Mouse (Mus musculus) right cerebral cortex, postnatal 14 days (tissue): ENCODE data around the gene Dnajc24.
A peak's percentile ranks its signal among the peaks of the same experiment; 100 is the strongest.

Experiments used
- DNase-seq: peaks from one replicate; pipeline ENCODE4 v3.0.0; 2022

Gene Dnajc24

DNA sequence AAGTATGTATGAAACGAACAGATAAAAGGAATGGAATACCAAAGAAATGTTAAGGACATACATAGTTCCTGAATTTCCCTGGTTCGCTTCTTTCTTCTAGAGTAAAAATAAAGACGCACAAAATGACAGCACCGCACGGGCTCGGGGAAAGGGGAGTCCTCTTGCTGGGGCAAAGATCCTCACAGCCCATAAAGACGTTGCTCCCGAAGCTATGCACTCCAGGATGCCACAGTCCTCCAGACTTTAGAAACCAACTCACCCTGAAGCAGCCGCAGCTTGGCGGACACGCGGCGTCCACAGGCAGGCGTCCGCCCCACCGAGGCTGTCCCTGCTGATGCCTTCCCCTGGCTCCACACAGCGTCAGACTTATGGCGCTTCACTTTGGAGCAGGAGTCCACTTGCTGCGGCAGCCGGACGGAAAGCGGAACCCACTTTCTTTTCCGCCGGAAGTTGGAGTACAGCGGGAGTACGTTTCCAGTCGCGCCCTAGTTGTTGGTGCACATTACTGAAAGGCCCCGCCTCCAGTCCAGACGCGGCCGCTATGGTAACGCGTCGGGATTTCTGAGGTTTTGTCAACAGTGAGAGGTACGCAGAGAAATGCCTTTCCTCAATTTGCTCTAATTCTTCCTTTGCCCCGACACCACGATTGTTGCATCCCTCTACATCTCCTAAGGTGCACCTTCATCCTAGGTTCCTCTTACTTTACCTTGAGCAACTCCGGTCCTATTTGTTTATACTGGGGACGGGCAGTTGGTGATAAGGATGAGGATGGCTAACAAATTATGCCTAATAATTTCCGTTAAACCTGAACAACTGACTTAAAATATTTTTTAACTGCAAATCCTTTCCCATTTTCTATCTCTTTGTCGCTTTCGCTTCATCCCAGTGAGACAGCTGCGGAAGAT is at the start of gene Dnajc24:
Gene Dnajc24, minus strand, starts transcription at position 715 of the 905 bp plus-strand sequence.
- peak; percentile 92 for DNase-seq

DNA sequence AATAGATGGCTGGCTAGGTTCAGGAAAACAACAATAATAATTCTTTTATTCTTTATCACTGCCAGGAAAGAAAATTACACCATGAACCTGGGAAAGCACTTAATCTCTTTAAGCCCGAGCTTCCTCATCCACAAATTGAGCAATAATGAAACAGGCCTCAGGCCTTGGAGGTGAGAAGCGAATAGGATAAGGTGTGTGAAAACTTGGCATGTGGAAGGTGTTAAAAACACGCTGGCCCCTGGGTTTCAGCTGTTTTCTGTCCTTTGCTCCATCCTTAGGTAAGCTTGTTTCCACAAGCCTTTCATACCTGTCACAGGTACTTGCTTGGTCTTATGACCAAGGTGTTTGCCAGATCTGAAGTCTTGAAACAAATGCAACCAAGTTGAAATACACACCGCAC is 43.3 kb upstream of the Dnajc24 start:
- no peak for DNase-seq

DNA sequence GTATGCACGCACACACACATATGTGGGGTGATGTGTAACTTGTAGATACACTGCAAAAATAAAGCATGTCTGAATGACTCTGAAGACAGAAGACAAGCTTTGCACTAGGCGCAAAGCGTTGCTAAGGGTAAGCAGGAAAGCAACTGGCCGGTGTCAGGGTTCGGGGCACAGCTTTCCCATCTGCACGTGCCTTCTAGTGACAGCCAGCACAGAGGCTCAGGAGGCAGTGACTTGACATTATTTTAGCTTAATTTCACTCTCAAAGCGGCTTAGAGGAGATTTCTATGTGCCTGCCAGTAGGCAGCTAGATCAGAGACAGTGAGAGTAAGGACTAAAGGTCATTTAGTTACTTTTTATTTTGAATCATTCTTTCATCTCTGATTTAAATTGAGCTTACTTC is 39.1 kb upstream of the Dnajc24 start:
- no peak for DNase-seq

DNA sequence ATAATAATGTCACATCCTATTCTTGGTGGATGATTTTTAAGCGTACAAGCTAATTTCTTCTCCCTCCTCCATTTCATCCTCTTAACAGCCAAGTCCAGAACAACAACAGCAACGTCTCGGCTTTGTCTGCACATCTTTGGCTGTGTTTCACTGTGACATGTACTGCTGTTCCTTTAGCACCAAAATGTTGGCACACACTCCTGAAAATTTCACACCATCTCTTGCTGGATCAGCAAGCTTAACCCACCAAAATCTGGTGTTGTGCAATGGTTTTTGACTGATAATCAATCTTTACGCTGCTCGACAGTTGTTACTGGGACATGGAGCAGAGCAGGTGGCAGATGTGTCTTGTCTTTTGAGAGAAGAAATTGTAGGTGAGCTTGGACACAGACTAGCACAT is 38.6 kb upstream of the Dnajc24 start:
- DNase-seq = no peak

DNA sequence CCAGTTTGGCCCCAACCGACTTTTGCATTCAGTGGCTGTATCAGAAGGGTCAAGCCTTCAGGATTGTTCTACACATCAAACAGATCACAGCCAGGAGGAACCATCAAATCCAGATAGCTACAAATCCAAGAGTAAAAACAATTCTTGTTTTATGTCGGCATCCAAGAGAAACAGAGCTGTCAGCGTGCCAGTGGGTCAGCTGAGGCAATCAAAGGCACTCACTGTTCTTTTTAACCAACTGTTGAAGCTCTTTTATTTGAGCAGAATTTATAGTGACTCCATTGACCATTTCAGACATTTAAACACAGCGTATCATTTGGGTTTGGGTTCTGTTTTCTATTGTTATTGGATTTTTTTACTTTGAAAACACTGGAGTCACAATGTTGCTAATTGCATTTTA is 34.9 kb upstream of the Dnajc24 start:
- peak; percentile 7 for DNase-seq

DNA sequence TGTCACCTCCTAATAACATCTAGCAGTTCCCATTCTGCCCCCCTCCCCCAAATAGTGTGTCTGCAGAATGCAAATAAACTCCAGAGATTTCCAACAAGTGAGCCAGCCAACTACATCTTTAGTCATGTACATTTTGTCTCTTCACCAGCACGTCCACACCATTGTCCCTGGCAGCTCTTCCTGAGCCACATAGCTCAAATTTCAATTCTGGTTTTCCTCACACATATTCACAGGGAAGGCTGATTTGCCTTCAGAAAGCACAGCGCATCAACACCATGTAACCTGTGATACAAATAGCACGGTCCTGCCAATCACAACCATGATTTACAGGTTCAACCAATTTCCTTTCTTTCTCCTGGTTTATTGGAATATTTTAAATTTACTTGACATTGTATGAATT is 21.5 kb upstream of the Dnajc24 start:
- no peak for DNase-seq

DNA sequence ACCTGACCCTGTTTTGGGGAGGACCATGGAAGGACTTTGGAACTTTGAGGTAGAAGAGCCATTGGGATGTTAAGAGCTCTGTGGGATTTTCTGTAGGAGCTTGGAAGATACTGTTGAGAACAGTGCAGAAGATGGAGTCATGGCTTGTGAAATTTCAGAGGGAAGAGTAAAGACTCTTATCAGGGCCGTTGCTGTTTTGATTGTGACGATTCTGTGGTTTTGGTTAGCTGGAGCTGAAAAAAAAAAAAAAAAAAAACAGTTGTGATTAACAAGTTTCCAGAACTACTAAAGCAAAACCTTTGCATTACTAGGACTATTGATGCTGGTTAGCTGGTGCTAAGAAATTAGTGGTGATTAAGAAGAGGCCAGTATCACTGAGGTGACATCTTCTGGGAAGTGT is 5.1 kb upstream of the Dnajc24 start:
- no peak for DNase-seq

DNA sequence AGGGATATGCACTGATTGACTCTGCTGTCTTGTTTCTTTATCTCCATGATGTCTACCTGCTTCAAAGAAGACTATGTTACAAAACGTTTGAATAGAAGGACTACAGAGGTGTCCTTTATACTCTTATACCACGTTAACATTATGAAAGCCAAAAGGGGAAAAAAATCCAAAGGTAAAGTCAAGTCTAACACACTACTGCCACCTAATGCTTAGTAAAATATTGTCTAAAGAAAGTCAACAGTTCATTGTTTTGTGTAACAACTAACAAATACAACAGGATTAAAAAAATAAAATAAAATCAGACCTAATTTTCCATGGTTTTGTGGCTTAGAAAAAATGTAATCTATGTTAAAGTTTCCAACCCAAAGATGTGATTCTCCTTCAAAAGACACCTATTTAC is 15.3 kb downstream of the Dnajc24 start:
- DNase-seq = no peak

DNA sequence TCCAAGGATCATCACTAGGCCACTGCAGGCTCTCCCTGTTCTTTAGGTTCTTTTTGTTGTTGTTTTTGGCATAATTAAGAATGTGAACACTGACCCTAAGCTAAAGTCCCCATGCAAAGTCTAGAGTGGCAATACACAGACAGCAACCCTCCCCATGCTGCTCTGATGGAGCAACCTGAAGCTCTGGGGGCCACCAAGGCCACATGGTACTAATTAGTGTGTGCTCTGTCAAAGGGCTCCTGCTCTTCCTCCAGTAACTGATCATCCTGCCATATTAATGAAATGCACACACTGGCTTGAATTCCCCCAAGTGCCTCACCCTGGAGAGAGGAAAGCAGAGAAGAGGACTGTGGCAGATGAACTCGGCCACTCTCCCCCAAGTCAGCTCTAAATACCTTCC is 16.2 kb downstream of the Dnajc24 start:
- no peak for DNase-seq

DNA sequence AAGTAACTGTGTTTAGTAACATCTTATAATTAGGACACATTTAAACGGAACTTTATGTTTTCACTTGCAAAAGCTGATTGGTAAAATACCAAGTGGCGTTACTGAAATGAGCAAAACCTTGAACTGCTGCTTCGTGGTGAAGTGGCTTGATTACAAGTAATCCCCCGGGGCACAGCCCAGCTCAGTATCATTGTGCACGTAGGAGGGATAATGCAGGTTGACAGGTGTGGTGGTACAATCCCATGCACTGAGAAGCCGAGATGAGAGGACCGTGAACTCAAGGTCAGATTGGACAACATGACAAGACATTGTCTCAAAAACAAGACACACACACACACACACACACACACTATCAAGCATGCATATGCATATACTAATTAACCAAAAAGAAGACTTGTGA is 18.1 kb downstream of the Dnajc24 start:
- no peak for DNase-seq

DNA sequence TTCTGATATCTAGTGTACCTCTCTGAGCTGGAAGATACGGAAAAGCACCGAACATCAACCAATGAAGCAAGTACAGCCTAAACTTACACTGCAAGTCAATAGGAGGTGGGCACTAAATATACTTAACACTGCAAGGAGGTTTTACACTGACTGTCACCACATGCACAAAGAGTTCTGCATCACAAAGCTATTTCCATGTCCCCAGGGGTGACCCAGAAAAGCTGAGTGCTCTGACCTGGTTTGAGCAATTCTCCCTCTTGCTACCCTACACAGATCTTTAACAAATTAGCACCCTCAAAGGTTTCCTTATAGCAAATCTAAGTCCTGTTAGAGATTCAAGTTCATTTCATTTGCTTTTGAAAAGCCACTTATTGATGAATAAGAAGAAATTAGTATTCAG is 25.3 kb downstream of the Dnajc24 start:
- no peak for DNase-seq

DNA sequence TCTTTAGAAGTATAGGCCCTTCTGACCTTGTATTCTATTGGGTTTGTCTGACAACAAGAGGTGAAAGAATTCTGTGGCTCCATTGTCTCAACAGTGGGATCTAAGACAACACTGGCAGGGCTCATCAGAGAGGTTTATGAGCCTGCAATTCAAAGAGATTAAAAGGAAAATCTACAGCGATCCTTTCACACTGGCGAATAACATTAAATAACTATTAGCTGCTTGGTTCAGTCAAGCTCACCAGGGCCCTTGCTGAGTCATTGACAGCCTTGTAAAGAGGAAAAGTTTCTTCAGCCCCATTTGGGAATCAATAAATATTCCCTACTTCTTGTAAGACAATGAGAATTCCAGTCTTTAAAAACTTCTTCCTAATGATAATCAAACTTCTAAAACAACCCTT is 29.4 kb downstream of the Dnajc24 start:
- DNase-seq = no peak

DNA sequence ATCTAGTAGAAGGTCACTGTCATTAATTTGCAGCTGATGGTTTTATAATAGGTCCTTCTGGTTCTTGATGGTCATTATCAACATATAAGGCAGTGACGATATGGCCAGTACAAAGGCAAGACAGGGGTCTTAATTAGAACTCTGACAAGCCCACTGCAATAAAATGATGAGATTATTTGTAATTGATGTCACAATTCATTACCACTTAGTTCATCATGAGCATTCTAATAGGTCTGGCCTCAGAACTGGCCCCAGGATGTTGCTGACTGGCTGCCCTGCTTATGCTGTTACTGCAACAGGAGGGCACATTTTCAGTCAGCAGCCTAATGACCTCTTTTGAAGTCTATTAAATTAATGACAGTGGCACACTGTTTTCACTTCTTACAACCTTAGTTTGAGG is 39.9 kb downstream of the Dnajc24 start:
- DNase-seq = no peak

DNA sequence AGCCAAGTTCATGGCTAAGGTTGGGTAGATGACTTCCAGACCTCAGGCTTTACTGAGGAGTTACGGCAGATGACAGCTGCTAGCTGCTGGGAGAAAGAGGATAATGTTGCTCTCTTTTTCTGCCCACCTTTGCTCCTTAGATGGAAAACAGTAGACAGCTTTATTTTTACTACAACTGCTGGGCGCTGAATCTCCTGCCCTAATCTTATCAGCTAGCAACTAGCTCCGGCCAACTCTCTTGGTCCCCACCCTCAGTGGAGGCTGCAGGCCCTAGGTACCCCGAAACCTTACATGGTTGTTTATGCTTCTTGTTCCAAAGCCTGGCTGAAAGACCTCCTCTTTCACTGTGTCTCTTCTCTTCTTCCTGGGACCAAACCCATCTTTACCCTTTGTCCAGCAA is 49.5 kb downstream of the Dnajc24 start:
- no peak for DNase-seq

DNA sequence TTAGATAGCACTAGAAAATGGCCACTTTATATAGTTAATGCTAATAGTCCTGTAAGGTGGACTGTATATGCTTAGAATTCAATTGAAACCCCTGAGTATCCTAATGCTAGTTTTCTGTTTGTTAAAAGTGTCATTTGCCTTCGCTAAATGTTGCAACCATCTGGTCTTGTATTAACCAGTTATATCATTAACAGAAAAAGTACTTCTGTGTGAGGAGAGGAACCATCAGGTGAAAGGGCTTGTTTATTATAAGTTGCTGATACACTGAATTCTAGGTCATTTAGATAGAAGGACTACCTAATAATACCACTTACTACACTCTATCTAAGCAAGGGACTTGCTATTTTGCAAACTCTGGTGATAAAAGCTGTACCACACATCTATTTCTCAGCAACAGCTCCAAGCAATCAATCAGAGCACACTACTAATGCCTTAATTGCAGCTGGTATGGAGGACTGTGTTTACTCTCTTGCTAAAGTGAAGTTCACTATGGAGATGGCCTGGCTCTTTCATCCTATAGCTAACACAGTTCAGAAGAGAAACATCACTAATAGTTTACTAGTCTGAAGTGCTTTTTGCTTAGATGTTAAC is 51.9 kb downstream of the Dnajc24 start:
- no peak for DNase-seq

DNA sequence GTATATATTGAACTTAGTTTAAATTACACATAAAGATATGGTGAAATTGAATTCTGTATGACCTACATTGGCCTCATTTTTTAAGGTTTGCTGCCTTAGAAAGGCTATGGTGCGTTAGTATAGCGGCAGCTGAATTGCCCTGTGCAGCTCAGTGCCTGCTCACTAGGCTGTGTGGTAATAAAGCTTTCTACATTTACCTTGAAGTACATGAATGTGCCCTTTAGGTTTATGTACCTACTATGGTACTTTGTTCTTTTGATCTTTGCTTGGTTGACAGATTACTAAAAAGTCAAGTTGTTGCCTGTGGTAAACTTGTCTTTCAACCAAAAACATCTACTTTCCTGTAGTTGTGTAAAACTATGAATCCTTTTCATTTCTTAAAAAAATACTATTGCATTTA is 53.2 kb downstream of the Dnajc24 start:
- DNase-seq = no peak

DNA sequence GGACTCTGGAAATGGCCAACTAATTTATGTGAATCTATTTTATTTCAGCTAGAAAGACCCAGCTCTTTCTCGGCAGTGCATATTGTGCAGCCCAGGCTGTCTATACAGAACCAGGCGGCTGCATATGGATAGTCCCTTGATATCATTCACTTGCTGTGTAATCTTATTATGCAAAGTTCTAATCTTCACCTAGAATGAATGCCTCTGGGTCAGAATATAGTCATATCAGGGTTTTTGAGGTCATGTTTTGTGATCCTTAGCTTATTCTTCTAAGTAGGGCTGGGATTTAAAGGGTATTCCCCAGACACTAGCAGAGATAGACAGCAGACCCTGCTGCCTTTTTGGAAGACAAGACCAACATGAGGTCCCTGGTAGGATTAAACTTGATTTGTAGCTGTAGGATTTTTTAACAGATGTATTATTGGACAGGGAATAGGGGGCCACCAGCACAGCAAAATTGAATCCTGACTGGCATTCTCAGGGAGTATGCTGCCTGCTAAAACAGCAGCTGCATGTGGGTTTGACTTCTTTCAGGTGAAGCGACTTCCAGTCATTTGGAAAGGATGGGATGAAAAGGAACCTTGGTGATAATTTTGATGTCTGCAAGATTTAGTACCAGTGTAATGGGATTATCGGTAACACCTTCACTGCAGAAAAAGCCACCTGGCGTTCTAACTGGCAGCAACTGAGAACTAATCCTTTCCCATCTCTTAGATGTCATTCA is 85.6 kb downstream of the Dnajc24 start:
- DNase-seq = no peak
